Mouse (Mus musculus) olfactory bulb, adult 2 months (tissue): Measurements from ENCODE around the gene Kif24.

Experiments used
- CTCF ChIP-seq: fragments of 200-500 bp; IDR thresholded peaks from 2 replicates; pipeline ENCODE4 v1.5.1; 2012; ENCODE audit warnings: low read depth, mild to moderate bottlenecking, low read length, moderate library complexity; ENCODE audit not compliant: insufficient read depth
- POLR2A ChIP-seq: fragments of 200-500 bp; IDR thresholded peaks from 2 replicates; pipeline ENCODE4 v1.6.1; 2012; ENCODE audit warnings: mild to moderate bottlenecking, low read depth, low read length, moderate library complexity; ENCODE audit not compliant: insufficient read depth

DNA sequence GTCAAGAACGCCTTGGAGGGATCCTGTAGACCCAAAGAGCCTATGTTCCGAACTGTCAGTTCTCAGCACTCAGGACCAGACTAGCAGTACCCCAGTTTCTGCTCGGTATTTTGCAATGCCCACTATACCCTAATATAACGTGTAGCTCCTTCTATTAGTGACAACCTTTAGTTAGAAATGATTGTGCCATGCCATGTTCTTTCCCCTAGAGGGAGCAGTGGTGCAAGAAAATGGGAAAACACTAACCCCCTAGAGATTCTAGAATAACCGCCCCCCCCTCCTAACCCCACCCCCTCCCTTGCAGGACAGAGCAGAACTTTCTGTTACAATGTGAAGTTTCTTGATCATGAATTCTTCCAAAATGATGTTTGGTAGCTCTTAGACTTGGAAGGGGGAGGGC is 39.6 kb upstream of the Kif24 start:
- TF ChIP-seq POLR2A (no peak), CTCF (no peak)
